Mouse (Mus musculus): ENCODE results near the gene Gm9913.

Gm9913 gene

DNA sequence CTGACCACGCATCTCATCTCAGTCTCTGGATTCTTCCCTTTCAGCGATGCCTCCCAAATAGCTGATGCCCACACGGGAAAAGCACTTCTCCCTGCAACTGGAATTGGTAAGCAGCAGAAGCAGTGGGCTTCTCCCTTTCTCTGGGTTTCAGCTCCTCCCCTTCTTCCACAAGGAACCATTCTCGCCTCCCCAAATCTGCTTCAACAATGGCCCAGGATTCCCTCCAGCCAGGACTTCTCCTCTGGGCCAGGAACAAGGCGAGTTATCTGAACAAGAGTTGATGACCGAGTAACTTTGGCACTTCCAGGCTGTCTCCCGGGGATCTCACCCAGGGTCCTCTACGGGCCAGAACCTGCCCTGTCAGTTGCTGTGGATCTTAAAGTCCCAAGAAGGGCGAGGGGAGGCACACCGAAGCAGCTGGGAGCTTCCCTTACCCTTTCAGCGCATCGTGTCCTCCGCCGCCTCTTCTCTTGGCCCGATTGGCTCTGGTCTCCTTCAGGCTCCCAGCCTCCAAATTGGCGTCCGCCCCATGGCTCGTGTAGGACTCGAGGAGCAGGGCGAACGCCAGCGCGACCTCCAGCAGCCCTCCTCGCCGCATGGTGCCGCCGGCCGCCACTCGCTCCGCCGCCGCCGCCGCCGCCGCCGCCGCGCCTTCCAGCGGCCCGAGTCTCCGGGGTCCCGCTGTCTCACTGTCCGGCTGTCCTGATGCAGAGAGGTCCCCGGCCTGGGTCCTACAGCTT, at the start of gene Gm9913:
TSS of gene Gm9913 (plus strand) at position 84 of the 740 bp plus-strand sequence.
- peak; percentile 30 for DNase-seq (ENCODE audit: low read depth, low spot score)

DNA sequence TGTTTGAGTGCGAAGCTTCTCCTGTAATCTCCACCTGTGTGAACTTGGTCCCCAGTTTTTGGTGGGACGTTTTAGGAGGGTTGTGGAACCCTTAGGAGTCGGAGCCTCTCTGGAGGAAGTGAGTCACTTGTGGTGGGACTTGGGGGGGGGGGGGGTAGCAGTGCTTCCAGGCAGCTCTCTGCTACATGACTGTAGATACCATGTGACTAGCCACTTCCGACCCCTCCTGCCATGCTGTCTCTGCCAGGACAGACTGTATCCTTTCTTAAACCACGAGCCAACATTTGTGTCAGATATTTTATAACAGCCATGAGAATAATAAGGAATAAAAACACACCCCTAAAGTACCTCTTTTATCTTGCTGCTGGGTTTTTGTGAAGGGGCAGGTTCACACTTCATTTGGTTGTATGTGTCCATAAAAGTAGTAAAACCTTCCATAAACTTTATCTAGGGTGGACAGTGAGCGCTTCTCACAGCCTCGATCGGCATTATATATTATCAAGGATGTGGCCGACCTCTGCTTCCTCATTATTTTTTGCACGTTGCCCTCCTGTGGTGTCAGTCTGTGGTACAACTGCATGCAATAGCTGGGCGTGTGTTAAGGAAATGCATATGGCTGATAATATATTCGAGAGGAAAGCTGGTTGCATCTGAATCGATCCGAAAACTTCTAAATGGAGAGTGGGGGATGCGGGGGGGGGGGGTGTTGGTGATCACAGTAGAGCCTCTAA, 48.7 kb upstream of the Gm9913 start:
- no peak for DNase-seq (ENCODE audit: low read depth, low spot score)

DNA sequence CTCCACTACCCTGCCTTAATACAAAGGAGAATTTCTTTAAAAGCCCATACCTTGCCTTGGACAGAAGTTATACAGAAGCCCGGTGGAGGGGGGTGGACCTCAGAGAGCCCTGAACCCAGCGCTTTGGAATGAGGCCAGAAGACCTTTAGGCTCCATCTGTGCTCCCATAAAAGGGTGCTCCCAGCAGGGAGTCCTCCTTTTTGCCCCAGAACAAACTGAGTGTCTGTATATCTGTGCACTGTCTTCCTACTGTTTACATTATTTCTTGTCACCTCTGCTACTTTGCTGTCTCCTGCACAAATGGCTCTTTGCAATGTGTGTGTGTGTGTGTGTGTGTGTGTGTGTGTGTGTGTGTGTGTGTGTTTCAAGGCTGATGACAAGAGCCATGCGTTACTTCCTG, 45.8 kb upstream of the Gm9913 start:
- no peak for DNase-seq (ENCODE audit: low read depth, low spot score)

DNA sequence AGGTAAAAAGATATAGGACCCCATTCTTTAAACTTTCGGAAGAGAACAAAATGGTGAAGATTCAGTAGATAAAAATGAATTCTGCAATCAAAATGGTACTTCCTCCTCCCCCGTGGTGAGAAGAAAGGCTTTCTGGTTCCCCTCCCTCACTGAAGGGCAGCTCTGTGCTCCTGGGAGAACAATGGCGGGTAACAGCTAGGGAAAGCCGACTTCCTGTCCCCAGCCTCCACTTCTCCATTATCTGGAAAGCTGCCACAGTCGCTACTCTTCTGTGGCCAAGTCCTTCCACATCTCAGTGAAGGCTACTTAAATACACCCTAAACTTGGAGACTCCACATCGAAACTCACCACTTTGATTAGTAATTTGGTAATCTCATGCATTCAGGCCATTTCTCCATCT, 40.9 kb upstream of the Gm9913 start:
- no peak for DNase-seq (ENCODE audit: low read depth, low spot score)

DNA sequence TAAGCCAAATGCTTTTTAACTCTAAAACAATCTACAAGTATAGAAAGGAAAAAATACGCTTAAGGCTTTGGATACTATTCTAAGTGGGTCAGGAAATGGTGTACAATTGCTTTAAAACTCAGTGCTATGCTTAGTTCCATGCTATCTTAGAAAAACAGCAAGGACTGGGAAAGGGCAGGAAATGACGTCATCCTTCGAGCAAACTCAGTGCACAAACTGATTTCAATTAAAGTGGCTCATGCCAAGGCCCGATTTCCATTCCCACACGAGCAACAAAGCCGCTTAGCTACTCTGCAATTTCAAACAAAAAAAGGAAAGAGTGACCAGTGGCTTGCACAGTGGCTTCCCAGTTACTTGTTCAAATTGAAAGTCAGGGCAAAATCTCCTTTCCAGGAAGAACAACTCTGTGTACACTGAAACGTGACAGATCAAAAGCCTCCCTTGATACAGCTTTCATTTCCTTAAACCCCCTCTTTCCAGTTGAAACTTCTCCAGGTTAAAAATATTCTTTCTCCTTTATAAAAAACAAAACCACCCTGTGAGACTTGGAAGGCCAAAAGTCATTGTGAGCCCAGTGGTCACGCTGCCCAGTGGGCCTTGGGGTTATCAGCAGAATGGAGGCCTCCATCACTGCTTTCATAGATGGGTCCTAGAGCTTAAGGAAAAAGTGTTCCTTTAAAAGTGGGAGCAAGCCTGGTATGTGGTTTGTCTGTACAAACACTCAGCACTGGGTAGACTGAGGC, 34.2 kb upstream of the Gm9913 start:
- no peak for DNase-seq (ENCODE audit: low read depth, low spot score)

DNA sequence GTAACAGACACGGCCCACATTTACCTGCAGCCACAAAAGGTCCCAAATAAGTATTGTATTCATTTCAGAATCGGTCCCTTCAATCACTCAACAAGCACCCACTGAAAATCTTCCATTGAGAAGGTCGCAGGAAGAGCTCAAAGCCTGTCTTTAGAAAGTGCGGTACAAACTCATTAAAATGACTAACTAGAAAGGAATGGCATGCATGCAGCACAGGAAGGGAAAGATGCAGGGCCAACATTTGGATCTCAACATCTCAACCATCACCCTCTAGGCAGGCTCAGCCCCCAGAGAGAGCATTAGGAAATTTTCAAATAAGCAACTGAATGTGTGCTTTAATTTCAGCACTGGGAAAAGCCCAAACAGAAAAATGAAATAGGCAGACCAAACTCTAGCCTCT, 33.2 kb upstream of the Gm9913 start:
- no peak for DNase-seq (ENCODE audit: low read depth, low spot score)

DNA sequence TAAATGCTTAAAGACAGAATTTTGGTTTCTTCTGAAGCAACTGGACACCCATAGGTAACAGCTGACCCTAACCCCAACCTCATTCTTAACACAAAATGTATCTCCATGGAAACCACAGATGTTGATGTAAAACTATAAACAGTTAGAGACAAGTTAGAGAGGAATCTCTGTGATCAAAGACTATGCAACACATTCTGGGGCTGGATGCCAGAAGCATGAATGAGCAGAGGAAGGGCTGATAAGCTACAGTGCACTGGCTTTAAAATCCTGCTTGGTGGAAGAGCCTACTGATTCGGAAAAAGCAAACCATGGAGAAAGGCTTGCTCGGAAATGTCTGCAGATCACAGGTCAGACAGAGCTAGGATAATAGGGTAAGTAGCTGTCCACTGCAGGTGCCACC, 31.7 kb upstream of the Gm9913 start:
- DNase-seq (ENCODE audit: low read depth, low spot score): no peak

DNA sequence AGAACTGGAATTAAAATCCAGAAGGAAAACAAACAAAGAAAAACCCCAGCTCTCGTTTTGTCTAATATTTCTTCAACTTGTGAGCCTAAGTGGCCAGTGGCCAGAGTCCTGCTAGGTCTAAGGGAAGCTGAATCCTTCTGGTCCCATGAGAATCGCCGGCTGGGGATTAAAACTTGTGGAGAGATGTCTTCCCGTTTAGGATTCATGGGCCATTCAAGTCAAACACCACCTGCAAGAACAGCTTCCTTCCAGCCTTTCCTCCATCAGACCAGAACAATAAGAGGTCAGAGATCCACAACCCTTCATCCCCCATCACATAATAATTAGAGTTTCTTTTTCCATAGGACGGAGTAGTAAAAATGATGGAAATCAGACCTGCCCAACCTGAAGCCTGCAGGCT, 30.2 kb upstream of the Gm9913 start:
- no peak for DNase-seq (ENCODE audit: low read depth, low spot score)

DNA sequence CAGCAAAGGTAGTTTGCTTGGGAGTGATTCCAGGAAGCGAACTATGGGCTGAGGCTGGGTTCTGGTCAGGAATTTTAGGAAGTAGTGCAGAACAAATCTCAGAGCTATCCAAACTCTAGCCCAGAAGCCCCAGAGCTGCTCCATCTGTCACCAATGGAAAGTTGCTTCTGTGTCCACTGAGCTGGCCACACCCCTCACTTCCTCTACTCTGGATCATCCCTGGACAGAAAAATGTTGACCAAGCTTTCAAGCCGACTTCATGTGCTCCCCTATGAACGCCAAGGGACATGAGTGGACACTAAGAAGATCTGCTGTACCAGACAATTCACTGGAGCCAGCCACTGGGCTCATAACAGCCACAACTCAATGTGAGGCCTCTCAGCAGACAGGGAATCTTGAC, 28.7 kb upstream of the Gm9913 start:
- DNase-seq (ENCODE audit: low read depth, low spot score): no peak

DNA sequence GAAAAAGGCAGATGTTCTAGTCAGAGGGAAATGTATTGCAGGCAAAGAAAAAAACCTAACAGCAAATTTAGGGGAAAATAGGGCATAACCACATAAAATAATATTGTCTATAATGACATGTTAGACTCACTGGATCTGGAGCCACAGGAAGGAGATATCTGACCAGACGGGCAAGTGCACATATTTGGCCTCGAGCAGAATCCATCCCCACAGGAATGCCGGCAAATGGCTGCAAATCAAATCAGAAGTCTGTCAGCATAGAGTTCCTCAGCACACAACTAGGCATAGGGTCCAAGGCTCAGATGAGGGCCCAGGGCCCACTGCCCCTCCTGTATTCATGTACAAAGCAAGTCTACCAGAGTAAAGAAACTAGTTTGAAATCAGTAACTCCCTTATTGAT, 27.5 kb upstream of the Gm9913 start:
- no peak for DNase-seq (ENCODE audit: low read depth, low spot score)

DNA sequence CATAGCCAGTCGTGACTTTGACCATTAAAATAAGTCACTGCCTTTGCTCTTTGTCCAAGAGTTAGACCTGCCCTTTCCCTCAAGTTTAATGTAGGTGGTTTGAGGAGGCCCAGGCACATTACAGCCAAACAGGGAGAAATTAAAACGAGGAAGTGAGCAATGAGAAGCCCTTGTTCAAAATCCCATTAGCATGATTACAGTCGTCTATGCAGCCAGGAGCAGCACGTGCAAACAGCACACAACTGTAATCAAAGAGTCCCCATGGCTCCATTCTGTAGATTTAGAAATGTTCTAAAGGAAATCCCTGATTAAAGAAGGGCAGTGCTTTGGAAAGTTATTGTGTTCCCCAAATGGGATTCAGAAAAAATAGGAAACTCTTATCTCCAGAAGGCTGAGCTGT, 26.2 kb upstream of the Gm9913 start:
- no peak for DNase-seq (ENCODE audit: low read depth, low spot score)

DNA sequence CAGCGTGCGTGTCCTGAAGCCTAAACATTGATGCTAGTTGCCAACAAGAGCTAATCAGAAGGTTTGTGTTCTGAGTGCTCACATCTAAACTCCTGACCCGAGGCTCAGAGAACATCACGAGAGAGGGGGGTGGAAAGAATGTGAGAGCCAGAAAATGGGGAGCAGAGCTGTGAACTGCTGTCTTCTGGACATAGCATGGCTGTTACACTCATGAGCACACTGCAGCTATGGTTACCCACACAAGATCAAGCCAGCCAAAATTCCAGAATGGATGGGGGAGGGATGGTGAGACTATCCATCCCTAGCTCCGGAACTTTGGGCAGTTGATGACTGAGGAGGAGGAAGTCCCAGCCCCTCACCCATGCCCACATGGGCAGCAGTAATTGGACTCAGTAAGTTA, 24.8 kb upstream of the Gm9913 start:
- DNase-seq (ENCODE audit: low read depth, low spot score): no peak

DNA sequence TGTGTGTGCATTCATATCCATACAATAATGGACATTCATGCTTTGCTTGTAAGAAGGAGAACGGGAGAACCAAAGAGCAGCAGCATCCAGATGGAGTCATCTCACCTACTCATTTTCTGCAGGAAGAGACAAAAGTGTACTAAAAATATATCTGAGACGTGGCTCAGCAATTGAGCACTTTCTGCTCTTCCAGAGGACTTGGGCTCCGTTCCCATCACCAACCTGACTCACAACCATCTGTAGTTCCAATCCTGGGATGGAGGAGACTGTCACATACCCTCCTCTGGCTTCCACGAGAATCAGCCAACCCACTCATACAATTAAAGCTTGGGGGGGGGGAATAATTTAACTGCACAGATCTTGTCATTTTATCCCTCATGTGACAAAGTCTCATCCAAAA, 23.8 kb upstream of the Gm9913 start:
- no peak for DNase-seq (ENCODE audit: low read depth, low spot score)

DNA sequence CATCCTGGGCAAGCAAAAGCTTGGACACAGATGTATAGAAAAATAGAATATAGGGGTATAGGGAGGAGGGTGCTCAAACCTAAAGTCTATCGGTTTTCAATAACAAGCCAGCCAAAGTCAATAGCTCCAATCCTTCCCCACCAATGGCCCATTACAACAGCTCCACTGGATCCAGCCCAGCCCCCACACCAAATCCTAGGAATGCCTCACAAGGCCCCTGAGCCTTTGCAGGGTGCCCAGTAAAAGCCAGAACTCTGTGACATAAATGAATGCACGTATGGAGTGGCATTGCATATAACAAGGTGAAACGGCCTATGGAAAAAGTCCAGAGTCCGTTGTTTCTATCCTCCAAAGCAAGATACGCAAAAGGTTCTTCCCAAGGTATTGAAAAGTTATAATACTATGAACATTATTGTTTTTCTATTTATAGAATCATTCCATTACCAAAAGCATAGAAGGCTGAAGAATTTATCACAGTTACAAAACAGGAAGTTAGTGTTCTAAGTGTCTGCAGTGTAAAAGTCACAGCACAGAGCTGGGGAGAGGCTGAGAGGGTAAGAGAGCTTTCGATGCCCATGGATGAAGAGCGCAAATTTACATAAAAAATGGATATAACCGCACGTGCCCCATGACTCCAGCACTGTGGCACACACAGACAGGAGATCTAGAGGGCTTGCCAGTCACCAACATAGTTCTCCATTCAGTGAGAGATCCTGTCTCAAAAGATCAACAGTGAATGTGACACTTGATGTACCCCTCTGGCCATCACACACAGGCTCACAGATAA, 23.2 kb upstream of the Gm9913 start:
- no peak for DNase-seq (ENCODE audit: low read depth, low spot score)

DNA sequence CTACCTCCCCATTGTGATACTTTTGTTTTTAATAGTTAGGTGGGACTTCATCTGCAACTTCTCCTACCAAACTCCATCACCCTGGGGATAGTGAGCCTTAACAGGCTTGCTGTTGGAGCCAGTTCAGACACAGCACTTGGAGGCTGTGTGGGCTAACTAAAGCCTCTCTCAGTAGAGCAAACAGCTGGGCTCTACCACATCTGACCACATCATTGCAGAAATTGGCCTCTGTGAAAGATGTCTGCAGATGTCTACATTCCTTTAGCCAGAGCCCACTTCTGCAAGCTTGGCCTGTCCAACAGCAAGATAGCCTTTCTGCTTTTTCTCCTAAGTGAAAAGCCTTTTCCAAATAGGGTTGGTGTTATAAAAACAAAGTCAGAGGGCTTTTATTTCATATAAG, 20.7 kb upstream of the Gm9913 start:
- DNase-seq (ENCODE audit: low read depth, low spot score): no peak

DNA sequence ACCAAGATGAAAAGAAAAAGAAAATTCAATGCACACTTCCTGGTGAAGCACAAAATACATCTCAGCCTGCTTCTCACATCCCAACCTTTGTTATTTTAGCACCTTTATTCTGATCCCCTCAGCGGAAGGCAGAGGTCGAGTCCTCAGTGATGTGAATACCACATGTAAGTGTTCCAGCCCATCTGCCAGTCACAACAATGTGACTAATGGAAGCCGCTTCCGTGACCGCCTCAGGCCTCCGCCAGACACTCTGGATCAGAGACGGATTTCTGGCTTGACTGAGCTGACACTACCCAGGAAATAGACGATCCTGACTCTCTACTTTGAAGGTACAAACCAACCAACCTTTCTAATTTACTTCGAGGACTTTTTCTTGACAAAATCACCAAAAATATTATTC, 20.0 kb upstream of the Gm9913 start:
- no peak for DNase-seq (ENCODE audit: low read depth, low spot score)

DNA sequence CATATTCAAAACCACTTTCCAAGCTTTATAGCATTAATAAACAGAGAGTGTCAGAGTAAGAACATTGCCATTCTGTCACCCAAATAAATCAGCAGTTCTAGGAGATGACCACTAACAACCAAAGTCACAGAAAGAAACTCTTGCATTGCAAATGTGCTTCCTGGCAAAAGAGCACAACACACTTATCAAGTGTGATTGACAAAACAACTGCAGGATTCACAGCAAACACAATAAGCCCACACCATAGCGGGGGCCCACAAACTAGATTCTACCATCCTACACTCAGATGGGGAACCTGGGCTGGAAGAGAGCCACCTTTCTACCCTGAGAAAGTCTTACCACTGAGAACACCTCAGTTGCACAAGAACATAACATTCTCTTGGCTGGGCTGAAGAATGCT, 14.9 kb upstream of the Gm9913 start:
- no peak for DNase-seq (ENCODE audit: low read depth, low spot score)

DNA sequence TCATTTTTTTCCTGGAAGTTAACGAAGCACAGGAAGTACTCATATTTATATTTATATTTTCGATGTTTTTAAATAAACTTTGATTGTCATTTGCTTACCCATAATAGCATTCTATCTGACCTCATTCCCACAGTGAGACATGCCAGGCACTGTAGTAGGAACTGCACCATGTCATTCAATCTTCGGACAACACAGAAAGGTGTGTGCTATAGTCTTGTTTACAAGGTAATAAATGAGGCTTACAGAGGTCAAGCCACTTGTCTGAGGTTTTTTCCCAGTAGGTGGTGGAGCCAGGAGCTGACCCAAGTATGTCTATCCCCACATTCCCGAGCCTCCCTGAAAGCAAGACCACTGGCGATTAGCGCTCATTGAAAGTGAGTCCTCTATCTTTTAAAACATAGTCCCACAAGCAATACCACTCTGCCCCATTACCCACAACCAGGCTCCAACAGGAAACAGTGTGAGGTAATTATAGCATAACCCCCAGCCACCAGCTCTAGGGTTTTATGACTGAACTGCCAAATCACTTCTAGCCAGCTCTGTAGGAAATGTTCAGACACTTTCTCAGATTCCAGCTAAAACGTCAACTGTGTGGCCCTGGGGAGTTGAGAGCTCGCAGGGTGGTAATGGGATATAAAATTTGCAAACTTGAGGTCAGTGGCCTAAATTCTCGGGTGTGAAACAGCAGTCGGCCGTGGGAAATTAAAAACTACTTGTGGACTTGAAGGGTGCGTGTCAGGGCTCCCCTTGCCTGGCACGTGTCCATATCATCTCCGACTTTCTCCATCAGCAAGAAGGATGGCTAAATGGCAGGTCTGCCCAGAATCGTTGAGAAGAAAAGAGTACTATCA, 12.6 kb upstream of the Gm9913 start:
- DNase-seq (ENCODE audit: low read depth, low spot score): no peak

DNA sequence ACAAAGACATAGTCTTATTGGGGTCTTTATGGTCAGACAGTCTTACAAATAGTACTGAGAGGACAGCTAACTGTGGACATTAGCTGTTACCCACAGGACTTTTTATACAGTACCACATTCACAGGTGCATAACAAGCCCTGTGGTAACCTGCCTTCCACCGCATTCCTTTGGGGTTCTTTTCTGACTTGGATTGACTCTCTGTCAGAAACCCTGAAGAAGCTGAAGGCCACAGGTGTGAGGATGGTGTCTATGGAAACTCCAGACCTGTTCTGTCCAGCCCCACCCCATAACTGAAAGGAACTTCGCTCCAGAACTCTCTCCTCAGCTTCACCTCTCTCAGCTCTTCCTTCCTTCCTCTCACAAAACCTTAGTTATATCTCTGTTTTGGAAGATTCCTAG, 10.6 kb upstream of the Gm9913 start:
- no peak for DNase-seq (ENCODE audit: low read depth, low spot score)

DNA sequence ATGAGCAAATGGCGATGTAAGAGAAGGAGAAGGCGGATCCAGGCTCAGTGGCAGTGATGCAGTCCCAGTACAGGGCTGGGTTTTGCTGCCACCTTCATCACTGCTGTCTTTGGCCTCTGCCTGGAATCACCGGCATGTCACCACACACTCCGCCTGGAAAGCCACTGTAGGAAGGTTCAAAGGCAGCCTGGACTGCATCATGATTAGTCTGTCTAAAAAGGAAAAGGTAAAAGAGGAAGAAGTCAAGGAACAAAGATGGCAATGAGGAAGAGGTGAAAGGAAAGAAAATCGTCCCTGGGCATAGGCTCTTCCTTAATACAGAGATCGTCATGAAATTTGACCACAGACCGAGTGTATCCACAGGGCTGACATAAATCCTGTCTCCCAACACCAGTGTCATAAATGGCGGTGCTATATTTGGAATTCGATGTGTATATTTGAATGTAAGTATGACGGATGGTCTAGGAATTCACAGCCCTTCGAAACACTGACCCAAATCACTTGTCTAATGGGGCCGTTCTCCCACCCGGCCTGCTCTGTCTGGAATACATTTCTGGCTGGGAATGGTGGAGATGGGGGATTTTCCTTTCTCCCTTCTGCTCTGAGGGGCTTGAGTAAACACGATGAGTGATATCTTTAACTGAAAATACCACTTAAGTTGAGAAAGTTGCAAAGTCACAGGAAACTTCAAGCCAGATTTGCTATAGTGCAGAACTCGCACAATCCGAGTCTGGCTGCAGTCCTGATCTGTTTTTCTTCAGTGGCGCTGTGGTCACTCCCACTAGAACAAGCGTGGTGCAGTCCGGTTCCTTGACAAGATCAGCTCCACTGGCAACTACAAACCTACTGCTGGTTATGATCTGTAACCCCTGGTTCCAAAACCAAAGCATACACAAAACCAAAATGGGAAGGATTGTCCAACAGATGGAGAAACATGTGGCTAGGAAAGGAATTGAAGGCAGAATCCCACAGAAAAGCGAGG, 9.8 kb upstream of the Gm9913 start:
- DNase-seq (ENCODE audit: low read depth, low spot score): no peak

All from ES-CJ7 (cell line).